Mouse (Mus musculus): Measurements from ENCODE around the gene Cry2.

The Cry2 gene

DNA sequence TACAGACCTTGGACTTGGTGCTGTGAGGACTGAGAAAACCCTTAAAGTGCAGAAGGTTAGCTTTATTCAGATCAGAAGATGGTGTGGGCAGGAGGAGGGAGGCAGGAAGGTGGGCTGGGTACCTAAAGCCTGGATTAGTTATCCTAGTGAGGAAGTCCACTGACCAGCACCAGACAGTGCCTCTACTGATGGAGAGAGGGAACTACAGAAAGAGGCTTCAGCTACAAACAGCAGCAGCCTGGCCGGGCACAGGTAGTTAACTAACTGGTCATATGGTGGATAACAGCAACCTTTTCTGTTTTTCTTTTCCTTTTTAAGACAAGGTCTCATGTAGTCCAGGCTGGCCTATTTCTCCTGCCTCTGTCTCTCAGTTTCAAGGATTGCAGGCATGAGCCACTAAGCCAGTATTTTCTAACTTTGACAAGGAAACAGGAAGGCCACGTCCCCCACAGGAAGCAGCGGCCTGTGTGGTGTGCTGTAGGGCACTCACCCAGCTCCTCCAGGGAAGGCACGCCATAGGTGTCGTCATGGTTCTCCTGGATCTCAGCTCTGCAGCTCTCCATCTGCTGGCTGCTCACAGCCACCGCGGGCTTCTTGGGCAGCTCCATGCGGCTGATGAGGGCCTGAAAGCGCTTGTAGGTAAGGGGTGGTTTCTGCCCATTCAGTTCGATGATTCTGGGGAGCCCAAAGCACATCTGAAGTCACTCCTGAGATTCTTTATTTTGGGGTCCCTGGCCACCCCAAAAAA, 11.3 kb downstream of the Cry2 start:
- DNase-seq (ENCODE audit: low spot score), result peak; percentile 46

- DNase-seq (ENCODE audit: low spot score), result no peak
These were observed 12.0 kb downstream of the Cry2 start for GRCm38 (mm10) chr2:92421723-92422387.

DNA sequence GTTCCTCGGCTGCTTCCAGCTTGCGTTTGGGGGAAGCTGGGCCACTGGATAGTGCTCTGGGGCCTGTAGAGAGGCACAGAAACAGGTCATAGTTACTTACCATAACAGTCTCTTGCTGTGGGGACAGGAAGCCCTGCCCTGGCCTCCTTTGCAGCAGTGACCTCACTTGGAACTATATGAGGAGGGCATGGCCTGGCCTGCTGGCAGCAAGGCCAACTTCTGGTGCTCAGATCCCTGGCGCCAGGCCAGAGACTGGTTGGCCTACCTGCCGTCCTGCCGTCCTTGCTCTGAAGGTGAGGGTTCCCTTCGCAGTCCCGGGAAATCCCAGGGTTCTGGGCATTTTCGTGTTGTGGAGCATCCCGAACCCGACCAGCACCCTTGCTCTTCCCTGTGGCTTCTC, 22.1 kb downstream of the Cry2 start:
- DNase-seq (ENCODE audit: low spot score), result no peak

GRCm38 (mm10) chr2:92408309-92409045, 25.4 kb downstream of the Cry2 start:
- no peak for DNase-seq (ENCODE audit: low spot score)

DNA sequence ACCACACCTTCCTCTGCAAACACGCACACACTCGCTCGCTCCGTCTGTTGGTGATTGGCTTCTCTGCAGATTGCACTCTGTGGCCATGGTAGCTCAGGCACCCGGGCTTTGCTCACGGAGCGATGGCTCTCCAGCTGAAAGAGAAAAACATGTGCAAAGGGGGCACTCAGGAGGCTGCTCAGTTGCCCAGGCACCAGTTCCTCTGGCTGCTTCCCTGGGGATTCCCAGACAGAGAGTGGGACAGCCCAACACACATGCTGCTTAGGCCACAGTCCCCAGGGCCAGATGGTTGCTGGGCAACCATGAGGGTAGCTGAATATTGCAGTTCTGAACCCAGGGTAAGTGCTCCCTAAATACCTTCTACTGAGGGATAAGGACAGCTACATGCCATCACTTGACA, 28.2 kb downstream of the Cry2 start:
- no peak for DNase-seq (ENCODE audit: low spot score)

DNA sequence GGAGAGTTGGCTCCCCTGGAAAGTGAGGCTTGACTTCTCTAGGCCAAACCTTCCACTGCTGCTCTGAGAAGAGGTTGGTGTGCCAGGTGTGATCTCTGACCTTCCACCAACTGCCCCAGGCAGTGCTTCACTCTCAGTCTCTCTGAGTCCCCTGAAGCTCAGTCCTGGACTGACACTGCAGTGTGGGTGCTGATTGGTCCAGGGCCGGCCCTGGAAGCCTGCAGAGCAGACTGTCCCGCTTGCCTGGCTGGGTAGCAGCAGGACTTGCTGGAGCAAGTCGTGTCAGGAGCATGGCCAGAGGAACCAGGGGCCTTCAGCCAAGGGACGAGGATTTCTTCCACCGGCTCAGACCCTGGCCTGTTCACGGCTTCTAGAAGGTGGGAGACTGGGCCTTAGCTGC, 29.1 kb downstream of the Cry2 start:
- DNase-seq (ENCODE audit: low spot score), result no peak

GRCm38 (mm10) chr2:92403776-92404319, 30.0 kb downstream of the Cry2 start:
- no peak for DNase-seq (ENCODE audit: low spot score)

GRCm38 (mm10) chr2:92402591-92403326, 31.1 kb downstream of the Cry2 start:
- DNase-seq (ENCODE audit: low spot score), result peak; percentile 31

- DNase-seq (ENCODE audit: low spot score), result peak; percentile 70
These were observed 32.7 kb downstream of the Cry2 start, which contains the start of gene Mapk8ip1 for GRCm38 (mm10) chr2:92401091-92401561. Mapk8ip1 (minus strand) TSS chr2:92401263.

GRCm38 (mm10) chr2:92400682-92401081, 33.2 kb downstream of the Cry2 start:
- no peak for DNase-seq (ENCODE audit: low spot score)

DNA sequence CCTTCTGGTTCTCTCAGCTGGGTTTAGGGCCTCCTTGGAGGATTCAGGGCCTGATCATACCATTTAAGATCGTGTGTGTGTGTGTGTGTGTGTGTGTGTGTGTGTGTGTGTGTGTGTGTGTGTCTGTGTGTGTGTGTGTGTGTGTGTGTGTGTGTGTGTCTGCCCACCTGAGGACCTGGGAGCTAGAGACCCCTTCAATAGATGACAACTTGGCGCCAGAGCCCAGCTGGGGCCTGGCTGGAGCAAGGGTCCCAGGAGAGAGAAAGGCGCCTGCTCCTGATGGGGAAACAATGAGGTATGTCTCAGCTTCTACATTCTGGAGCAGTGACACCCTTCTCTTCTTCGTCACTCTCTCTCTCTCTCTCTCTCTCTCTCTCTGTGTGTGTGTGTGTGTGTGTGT, 34.0 kb downstream of the Cry2 start:
- peak; percentile 31 for DNase-seq (ENCODE audit: low spot score)

GRCm38 (mm10) chr2:92397436-92397835, 36.4 kb downstream of the Cry2 start:
- DNase-seq (ENCODE audit: low spot score), result no peak

DNA sequence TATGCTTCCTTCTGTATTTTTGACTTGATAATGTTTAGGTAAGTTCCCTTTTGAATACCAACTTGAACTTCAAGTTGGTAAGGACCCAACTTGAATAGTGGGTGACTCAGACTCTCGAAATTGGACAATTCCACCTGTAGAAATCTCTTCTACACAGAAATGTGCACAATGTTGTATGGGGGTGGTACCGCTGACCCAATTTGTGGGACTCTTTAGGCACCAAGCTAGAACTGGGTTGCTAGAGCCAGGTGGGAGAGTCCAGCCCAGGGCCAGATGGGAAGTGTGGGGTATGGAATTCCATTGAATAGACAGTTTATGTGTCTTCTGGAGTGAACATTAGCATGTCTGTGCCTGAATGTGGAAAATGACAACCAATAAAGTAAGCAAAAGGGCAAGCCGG, 38.3 kb downstream of the Cry2 start:
- no peak for DNase-seq (ENCODE audit: low spot score)

- DNase-seq (ENCODE audit: low spot score), result peak; percentile 74
These were observed 41.3 kb downstream of the Cry2 start for GRCm38 (mm10) chr2:92392318-92393264.

DNA sequence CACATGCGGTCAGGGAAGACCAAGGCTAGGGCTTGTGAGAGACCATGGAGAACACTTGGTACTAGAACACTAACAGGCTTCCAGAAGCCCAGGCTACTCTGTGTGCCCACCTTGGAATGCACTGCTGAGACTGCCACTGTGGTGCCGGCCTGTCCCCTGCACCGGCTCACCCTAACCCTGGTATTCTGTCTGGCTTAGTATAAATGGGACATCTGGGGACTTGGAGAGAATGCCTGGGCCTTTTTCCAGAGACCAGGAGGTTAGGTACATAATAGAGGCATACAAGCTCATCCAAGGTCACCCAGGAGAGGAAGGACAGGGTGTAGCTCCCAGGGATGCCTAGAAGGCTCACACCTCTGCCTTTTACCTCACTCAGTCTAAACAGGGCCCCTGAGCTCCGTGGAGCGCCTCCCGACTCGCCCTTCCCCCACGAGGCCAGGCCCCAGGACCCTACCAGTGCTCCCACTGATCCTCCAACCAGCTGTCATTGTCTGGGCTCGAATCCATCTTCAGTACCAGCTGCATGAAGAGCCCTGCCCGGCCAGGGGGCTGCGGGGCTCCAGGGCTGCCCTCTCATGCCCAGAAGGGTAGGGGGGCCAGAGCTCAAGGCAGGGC, 42.0 kb downstream of the Cry2 start:
- no peak for DNase-seq (ENCODE audit: low spot score)

- no peak for DNase-seq (ENCODE audit: low spot score)
These were observed 42.7 kb downstream of the Cry2 start for GRCm38 (mm10) chr2:92391116-92391515.

- DNase-seq (ENCODE audit: low spot score), result no peak
These were observed 43.5 kb downstream of the Cry2 start for GRCm38 (mm10) chr2:92390206-92390930.

DNA sequence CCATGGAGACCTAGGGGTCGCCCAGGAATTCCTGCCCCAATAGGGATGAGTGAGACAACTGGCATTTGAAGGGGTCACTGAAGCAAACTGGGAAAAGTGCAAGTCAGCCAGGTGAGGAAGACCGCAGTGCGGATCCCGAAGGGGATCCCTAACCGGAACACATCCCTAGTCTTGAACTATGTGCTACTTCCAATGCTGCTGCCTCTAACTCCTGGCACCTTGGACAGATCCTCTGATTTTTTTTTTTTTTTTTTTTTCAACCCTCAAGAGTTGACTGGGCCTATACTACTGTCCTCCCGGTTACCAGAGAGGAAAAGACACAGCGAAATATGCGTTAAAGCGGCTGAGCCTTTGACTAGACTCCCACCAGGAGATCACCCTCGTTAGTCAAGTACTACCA, 44.2 kb downstream of the Cry2 start:
- DNase-seq (ENCODE audit: low spot score), result no peak

DNA sequence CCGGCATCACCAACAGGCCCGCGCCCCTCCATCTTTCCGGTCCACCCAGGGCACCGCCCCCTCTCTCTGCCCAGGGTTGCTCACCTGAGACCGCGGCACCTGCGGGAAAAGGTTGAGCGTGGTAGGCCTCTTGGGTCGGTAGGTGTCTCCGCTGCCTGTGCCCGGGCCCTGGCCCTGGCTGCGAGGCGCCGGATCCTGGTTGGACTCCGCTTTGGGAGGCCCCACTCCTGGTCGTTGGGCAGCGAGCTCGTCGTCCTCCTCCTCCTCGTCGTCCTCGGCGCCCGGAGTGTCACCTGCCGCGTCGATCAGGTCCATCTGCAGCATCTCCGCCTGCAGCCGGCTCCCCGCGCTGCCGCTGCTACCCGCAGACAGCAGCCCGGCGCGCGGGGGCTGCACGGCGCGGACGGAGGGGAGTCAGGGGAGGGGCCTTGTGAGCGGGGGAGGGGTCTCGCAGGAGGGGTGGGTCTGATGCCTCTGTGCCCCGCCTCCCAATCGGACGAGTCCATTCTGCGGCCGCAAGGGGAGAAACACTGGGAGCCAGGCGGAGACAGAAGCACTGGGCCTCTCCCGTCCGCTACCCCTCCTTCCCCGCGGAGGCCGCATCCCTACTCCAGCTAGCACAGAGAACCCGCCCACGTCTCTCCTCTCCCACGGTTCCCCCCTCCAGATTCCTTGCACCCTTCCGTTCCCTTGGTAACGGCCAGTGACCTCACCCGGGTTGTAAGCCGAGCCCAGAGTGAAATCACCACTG, 44.8 kb downstream of the Cry2 start:
- peak; percentile 97 for DNase-seq (ENCODE audit: low spot score)
